Mouse (Mus musculus) hindbrain, embryonic 14.5 days (tissue): ENCODE measurements around the gene Bsx. TPM values are rescaled to one million over a fixed set of nuclear protein-coding genes. Genes with fewer than 3 reads are reported as not detected.

Source experiments
- ATAC-seq: fragments of 200-750 bp; cut with Nextera tagmentation; 2 replicates; pipeline ENCODE4 v1.8.0; 2017; ENCODE audit warnings: moderate number of reproducible peaks, mild to moderate bottlenecking, moderate TSS enrichment, moderate library complexity; ENCODE audit not compliant: low FRiP score
- DNase-seq: peaks from one replicate; pipeline ENCODE4 v3.0.0-alpha.2; 2015; ENCODE audit warnings: low spot score
- H3K27ac ChIP-seq: fragments of 300-500 bp; sonication (generic); 2 replicates; pipeline ENCODE4 v1.5.1; 2014; ENCODE audit warnings: mild to moderate bottlenecking, moderate library complexity
- H3K27me3 ChIP-seq: fragments of 300-500 bp; sonication (generic); 2 replicates; pipeline ENCODE4 v1.6.1; 2014; ENCODE audit warnings: mild to moderate bottlenecking, low read length, mixed read lengths; ENCODE audit not compliant: control insufficient read depth, insufficient read depth
- H3K36me3 ChIP-seq: fragments of 300-500 bp; sonication (generic); replicated peaks from 2 replicates; pipeline ENCODE4 v1.6.1; 2014; ENCODE audit not compliant: control insufficient read depth, insufficient read depth
- H3K4me1 ChIP-seq: fragments of 300-500 bp; sonication (generic); replicated peaks from 2 replicates; pipeline ENCODE4 v1.6.1; 2014; ENCODE audit warnings: antibody characterized with exemption, low read length, mixed read lengths; ENCODE audit not compliant: control insufficient read depth, insufficient read depth
- H3K4me2 ChIP-seq: fragments of 300-500 bp; sonication (generic); replicated peaks from 2 replicates; pipeline ENCODE4 v1.6.1; 2014; ENCODE audit warnings: mild to moderate bottlenecking, moderate library complexity
- H3K4me3 ChIP-seq: fragments of 300-500 bp; sonication (generic); replicated peaks from 2 replicates; pipeline ENCODE4 v1.5.1; 2014; ENCODE audit warnings: mild to moderate bottlenecking, low read length
- H3K9ac ChIP-seq: fragments of 300-500 bp; sonication (generic); 2 replicates; pipeline ENCODE4 v1.6.1; 2014
- H3K9me3 ChIP-seq: fragments of 300-500 bp; sonication (generic); 2 replicates; pipeline ENCODE4 v1.6.1; 2016; ENCODE audit warnings: low read length; ENCODE audit not compliant: control insufficient read depth
- WGBS: fragments of 180-500 bp; shearing (Covaris S2); extraction: QIAGEN DNeasy Blood & Tissue Kit; methylation state at CpG from one replicate; pipeline ENCODE4 v1.1.7; 2014; 5-methylcytosine and 5-hydroxymethylcytosine counted together
- polyA plus RNA-seq: library from polyadenylated mRNA; unstranded; fragments of >200 nt; fragmentation: Nextera tagmentation; extraction: Ambion mirVana; gene quantifications from 2 replicates; pipeline ENCODE4 v1.2.1, GENCODE M21; 2014

Gene Bsx
- polyA plus RNA-seq, 1 experiment from 2014 or later: not detected

DNA sequence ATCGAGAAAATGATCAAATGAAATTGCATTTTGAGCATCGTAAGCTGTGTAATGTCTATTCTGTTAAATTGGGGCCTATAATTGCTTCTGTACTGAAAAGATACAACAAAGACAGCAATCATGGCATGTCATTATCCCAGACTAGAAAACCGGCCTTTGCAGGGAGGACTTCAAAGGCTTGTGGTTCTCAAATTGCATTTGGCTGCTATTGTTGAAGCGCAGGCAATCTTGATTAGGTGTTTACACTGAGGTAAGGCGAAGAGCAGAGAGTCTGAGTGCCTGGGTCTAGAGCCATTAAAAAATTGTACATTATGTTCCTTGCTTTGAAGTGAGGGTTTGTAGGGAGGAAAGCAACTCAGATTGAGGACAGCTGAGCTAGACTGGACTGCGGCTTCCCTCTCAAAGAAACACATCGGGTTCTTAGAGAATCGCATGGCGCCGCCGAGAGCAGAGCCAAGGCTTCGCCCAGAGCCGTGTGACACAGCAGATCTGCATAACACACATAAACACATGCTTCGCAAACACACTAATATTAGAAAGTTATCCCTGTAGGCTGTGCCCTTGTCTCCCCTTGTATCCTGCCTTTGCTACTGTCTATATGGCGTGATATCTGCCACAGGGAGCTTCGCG lies 53.5 kb downstream of the Bsx start:
- H3K36me3 ChIP-seq: no peaks in the 10 kb centered on the region
- no peaks in the 10 kb centered on the region for H3K4me1 ChIP-seq
- H3K4me2 ChIP-seq: no peak overlapping the region
- H3K27ac ChIP-seq: no peak overlapping the region
- no peak for ATAC-seq
- WGBS: 84% methylated on average over 17 of the region's 17 CpGs
- H3K9me3 ChIP-seq: no peaks in the 10 kb centered on the region
- no peak overlapping the region for H3K4me3 ChIP-seq
- DNase-seq: no peak
- H3K9ac ChIP-seq: no peak overlapping the region
- no peaks in the 10 kb centered on the region for H3K27me3 ChIP-seq

Other genes starting within 250 kb of the Bsx start
- not detected in 2 replicates for gene Gm21915, start 203.5 kb upstream of the Bsx start, polyA plus RNA-seq
- 56.6 and 62.9 TPM in 2 replicates for gene Clmp, start 188.2 kb upstream of the Bsx start, polyA plus RNA-seq
- 2,885 and 3,458 TPM in 2 replicates for gene Hspa8, start 73.1 kb upstream of the Bsx start, polyA plus RNA-seq
- 1.0 and 1.9 TPM in 2 replicates for gene Jhy, start 90.0 kb downstream of the Bsx start, polyA plus RNA-seq
- gene Crtam, start 130.5 kb downstream of the Bsx start, polyA plus RNA-seq: 0.13 and 0.39 TPM in 2 replicates